Mouse (Mus musculus): Measurements from ENCODE around the gene 4930524B15Rik. TPM values are rescaled to one million over a fixed set of nuclear protein-coding genes. Genes with fewer than 3 reads are reported as not detected.
A peak's percentile ranks its signal among the peaks of the same experiment; 100 is the strongest.
"Not testable (repeated sequence)": the region's sequence is repeated elsewhere in the genome, so short reads cannot be mapped to it uniquely, and the experiment has no call there.

The 4930524B15Rik gene
- not detected for total RNA-seq (2022)

DNA sequence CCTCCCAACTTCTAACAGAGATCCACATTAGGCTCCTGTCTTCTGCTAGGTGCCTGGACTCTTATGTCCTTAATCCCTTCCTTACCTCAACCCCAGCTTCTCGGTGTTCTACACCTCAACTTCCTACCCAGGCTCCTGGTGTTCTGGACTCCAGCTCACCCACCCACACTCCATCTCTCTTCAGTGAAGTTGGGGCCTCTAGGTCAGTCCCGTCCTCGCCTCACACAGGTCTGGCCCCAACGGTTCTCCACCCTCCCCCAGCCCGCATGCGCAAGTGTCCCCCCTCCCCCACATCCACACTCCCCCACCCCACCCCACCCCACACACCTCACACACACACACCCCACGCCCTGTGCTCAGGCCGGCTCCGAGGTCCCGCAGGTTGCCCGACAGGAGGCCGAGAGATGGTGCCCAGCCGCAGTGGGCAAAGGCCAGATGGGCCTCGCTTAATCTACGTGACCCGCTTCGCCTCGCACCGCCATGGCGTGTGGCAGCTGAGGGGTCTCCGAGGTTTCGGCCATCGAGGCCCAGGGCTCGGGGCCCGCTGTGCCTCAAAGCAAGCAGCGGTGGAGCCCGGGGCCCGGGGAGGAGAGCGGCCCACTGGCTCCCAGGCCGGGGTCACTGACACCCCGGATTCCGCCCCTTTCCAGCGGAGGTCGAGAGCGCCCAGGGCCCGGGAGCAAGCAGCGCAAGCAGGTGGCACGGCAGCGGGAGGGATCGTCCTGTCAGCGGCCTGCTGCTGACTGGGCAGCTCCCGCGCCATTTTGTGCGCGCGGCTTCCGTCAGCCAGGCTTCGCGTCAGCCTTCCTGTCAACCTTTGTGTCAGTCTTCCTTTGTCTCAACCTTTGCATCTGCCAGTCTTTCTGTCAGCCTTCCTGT lies at the start of gene 4930524B15Rik:
Gene 4930524B15Rik, plus strand, starts transcription at position 337 of the 879 bp plus-strand sequence.
- no peak for DNase-seq

DNA sequence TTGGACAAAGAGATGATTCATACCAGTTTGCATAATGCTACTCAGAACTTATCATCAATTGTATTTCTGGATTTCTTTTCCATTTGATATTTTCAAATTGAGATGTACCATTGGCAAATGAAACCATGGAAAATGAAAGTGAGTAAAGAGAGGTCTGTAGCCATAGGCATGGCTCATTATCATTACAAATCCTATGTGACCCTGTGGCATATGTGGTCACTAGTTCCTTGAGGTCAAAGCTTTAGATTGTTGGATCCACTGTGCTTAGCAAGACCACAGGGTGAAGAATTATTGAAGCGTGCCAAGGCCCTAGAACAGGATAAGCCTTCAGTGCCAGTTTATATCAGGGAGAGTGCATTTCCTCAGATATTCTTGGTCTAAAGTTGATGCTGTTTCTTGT lies 47.6 kb upstream of the 4930524B15Rik start:
- no peak for DNase-seq

DNA sequence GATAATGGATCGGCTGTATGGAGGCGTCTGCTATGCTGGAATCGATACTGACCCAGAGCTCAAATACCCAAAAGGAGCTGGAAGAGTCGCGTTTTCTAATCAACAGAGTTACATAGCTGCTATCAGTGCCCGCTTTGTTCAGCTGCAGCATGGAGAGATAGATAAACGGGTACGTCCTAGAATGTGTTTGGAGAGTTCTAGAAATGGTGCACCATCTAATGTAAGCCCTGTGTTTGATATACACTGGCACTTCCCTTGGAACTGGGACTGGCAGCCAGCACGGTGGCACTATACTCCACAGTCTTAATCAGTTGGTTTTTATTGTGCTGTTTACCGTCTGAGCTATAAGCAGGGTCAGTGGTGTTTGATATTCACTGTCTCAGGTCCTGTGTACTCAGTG lies 35.3 kb upstream of the 4930524B15Rik start:
- no peak for DNase-seq

DNA sequence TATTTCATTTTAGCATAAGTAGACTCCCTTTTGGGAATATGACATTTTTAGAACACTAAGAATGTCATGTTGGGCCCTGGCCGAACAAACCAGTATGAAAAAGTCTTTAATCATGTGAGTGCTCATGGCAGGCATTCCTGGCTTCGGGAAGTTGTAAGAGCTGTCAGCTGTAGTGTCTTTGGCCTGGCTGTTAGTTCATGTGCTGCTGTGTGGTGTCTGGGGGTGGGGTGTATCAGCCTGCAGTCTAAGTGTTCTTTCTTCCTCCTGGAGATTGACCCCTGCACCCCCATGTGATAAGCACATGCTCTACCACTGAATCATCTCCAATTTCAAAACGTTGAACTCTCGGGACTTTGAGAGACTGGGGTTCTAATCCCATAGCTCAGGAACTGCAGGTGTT lies 29.7 kb upstream of the 4930524B15Rik start:
- no peak for DNase-seq

DNA sequence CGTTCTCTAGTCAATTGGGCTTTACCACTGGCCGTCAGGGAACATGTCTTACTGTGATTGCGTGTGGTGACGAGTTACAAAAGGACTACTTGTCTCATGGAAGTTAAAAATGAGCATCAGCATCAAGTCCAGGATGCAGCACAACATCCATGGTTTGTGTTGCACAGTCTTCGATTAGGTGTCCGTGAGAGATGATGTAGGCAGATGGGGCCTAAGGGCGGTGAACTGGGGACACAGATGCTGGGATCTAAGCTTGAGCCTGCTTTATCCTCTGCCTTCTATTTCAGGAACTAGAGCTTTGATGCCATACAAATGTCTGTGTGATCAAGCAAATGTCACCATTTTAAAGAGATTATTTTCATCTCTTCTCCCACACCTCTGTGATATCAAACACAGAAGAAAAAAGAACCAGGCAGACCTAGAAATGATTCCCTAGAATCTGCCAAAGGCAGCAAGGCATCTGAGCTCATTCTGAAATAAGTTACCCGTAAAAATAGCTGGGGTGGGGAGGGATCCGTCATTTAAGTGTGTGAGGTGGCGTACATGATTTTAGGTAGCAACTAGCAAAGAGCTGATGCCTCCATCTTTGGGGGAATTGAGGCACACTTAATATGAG lies 28.4 kb upstream of the 4930524B15Rik start:
- no peak for DNase-seq

DNA sequence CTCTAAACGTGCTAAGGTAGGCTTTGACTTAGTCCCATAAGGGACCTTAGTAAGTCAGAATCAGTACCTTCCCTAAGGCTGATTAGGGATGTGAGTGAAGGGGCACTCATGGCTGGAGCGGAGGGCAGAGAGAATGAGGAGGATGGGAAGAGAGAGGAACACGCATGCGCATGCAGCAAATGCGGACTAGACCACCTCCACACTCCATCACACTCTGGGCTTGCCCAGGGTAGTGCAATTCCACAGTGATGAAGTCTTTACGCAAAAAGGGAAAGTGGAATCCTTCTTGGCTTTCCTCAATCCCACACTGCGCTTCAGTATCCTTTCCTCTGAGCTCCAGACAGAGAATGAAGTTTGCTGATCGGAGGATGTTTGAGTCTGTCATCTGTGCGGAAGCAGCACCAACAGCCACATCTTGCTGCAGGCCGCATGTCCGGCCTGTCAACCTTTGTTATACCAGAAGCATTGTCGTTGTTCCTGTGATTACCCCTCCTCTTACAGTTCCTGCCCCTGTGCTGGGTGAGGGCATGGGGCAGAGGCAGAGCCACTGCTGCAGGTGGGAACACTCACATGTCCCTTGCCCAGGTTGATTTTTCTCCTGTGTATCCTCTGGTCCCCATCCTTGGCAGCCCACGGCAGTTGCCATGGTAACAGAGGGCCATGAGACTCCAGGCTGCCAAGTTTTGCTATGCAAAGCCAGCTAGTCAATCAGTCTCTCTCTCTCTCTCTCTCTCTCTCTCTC lies 24.3 kb upstream of the 4930524B15Rik start:
- DNase-seq, result no peak

DNA sequence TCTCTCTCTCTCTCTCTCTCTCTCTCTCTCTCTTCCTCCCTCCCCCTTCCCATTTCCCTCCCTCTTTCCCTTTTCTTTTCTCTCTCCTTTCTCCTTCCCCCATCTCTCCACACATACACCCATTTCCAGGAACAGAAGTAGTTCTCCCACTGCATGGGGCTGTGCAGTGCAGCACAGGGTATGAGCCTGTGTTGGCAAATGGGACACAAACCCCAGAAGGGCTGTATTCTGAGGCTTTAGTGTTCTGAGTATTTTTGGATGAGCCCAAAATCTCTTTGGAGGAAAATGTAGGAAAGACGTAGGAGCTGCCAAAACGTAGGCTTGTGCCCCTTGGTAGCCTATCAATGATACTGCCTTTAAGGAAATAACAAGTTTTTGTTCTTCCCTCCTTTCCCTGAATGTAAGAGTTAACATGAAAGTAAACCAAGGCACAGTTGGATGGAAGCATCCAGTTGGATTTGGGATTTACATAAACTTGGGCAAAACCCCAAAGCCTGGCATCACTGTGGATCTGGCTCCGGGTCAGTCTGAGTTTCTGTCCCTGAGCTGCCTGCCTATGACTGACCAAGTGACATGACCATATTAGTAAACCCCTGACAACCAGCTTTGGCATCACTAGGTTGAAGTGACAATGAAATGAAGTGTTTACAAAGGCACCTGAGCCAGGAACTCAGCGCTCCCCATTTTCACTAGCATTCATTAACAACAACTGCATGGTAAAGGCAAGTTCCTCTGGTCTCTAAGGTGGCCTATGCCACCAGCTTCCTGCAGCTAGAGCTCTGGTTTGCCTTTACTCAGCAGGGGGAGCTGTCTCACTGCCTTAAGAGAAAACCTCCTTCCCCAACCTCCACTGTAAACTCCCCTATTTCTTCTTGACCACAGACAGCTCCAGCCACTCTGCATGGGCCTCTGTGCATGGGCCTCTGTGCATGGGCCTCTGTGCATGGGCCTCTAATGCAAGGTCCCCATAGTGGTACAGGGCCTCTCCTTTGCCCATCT lies 23.5 kb upstream of the 4930524B15Rik start:
- no peak for DNase-seq

DNA sequence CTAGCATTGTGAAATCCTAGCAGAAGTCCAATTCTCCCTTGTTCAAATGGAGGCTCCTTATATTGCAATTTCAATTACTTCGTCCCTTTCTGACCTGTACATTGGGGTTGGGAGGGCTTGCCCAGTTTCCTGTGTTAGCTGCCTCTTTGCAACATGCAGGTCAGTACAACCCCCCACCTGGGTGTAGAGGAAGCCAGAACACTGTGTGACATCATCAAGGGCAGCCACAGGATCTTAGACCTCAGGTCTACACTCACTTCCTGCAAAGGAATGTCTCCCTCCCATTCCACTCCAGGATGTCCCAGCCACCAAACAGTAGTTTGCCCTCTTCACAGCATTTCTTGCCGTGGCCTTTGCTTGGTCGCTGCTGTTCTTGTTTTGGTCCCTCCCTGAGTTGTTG lies 19.9 kb upstream of the 4930524B15Rik start:
- no peak for DNase-seq

DNA sequence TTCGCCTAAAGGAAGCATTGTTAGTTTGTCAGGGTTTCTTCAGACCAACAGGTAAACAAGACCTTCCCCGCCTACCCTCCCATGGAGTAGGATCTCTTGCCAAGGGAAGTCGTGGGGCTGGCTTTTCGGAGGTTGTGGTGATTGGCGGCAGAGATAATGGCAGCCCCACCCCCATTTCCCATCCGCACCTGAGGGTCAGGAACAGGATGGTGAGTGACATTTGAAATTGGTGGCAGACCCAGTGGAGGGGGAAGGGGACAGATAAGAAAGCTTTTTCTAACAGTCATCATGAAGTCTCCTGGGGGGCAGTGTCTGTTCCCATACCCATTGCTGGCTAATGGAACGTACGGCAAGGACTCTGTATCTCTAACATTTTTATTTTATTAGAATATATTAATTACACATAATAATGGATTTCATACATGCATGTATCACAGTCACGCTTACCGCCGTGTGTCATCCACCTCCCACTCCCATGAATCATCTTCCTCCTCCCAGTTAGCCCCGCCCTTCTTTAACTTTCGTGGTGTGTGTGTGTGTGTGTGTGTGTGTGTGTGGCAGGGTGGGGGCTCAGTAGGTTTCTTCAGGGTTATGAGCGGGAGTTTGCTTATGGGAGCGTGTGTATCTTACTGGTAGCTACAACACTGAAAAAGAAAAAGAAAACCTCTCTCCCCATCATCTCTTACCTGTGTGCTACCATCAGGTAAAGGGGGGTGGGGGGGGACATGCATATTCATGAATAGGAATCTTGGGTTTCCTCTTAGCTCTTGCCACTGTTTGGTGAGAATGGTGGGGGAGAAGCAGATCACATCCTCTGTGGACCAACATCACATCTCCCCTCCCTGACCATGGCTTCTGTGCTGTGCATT lies 16.7 kb upstream of the 4930524B15Rik start:
- no peak for DNase-seq

DNA sequence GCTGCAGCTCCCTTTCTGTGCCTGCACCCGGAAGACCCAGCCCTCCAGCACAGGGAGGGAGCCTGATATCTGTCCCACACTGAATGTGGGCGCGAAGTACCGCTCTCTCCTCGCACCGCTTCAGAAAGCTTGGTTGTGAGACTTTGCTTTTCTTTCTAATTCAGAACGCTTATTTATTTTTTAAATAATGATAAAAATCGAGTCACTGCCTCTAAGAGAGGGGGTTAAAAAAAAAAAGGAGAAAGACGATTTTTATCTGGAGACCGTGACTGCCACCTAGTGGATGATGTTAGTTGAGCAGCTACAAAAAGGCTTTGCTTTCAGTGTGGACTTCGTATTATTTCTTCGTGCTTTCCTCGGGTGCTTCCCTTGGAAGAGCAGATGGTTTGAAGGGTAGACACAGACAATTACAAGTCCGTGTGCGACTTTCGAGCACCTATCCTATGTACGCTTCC lies 16.0 kb upstream of the 4930524B15Rik start:
- DNase-seq, result peak; percentile 40

DNA sequence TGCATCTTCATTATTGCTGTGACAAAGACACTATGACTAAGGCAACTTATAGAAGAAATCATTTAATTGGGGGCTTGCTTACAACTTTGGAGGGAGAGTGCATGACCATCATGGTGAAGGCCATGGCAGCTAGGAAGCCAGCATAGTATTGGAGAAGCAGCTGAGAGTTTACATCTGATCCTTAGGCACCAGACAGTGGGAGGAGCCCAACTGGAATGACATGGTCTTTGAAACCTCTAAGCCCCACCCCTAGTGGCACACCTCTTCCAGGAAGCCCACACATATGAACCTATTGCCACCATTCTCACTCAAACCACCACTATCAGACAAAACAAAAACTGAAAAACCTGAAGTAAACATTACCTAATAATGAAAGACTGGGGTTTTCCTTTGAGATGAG lies 5.3 kb upstream of the 4930524B15Rik start:
- DNase-seq, result no peak

DNA sequence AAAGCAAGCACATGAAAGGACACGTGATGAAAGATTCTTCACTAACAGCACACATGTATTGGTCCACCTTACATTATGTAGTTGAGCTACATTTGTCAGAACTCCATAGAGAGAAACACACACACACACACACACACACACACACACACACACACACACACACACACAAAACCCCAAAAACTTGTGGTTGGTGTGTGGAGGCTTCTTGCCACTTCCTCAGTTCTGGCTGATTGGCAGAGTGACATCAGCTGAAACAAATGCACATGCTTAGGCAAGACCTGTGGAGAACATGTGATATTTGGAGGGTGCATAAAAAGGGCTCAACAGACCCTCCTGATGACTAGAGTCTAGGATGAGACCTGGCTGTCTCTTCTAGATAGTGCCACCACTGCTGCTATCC lies 1.4 kb upstream of the 4930524B15Rik start:
- DNase-seq, result no peak

DNA sequence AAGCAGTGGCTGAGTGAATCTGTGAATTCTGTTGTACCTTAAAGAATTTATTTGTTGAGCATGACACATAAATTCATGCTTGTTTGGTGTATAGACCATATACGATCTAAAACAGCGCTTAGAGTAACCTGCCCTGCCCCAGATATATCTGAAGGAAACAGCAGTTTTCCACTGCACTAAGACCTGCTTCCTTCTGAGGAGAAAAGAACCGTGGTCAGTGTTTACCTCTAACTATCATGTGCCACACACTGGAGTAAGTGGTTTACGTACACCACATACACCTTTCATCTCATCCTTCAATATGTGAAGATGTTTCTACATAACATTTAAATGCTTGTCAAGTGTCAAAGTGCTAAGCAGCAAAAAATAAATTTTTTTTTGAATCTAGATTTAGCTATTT lies 8.7 kb downstream of the 4930524B15Rik start:
- DNase-seq, result no peak

DNA sequence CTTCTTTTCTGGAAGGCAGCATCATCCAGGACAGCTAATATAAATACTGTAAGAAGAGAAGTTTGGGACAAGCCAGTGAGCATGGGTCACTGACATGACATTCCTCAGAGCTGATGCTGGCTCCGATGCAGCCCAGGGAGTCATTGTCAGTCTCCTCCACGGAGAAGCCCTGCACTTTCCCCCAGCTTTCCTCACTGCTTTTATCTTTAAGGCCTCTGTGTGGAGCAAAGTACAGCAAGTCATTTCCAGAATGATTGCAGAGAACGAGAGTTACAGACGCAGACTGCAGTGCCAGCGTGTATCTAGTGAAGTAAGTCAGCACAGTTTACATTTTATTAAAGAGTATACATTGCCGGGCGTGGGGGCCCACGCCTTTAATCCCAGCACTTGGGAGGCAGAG lies 9.4 kb downstream of the 4930524B15Rik start:
- DNase-seq, result no peak

DNA sequence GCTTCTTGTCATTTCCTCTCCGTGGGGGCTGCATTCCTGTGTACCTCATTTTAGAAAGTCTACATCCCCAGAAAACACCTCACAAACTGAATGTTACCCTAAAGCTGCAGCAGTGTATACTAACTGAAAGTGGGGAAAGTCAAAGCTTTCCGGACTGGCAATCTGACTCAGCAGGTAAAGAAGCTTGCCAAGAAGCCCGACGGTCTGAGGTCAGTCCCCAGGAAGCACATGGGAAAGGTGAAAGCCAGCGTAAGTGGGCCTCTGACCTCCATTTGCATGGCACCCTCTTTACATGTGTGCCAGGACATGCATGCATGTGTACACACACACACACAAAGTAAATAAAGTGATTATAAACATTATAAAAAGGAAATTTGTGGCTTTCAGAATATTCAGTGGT lies 10.3 kb downstream of the 4930524B15Rik start:
- DNase-seq, result no peak

DNA sequence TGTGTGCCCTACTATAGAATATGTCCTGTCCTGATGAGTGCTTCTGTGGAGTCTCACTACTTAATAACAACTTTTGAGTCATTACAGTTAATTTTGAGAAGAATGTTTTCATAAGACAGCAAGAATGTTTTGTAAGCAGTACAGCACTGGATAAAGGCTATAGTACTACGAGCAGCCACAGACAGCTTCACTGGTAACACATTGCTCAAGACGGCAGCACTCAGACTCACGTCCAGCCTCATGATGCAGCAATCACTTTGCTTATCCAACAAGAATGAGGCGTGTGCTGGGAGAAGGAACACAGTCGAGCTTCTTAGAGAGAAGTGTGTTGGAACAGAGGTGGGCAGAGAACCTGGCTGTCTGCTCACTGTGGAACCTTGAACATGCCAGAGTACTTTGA lies 10.7 kb downstream of the 4930524B15Rik start:
- DNase-seq, result no peak

DNA sequence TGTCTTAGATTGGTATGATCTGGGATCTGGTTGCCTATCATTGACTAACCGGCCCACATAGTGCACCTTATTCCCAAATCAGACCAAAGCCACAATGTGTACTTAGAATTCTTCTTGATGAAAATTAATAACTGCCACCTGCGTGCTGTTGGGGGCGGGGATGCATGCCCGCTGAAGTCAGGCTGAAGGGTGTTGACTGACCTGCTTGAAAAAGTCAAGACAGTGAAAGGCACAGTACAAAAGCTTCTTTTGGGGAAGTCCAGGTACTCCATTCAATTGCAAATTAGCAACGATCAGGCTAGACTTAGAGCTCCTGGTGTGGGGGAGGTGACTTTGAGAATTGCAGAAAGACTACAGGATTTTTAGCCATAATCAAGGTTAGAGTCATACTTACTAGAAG lies 14.7 kb downstream of the 4930524B15Rik start:
- DNase-seq, result not testable (repeated sequence)

DNA sequence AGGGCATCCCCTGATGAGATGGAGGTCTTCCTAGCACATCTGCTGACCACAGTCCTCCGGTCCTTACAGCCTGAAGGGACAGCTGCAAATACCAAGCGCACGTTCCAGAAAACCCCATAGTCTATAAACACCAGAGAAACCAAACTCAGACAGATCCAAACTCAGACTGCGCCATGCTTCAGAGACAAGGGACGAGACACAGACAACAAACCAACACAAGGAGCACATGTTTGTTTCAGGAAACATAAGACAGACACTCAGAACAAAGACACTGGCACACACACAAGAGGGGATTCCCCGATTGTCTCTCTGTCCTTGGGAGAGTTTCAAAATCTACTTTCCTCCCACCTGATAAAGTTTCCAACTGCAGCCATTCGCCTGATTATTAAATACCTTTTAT lies 16.4 kb downstream of the 4930524B15Rik start:
- DNase-seq, result no peak

DNA sequence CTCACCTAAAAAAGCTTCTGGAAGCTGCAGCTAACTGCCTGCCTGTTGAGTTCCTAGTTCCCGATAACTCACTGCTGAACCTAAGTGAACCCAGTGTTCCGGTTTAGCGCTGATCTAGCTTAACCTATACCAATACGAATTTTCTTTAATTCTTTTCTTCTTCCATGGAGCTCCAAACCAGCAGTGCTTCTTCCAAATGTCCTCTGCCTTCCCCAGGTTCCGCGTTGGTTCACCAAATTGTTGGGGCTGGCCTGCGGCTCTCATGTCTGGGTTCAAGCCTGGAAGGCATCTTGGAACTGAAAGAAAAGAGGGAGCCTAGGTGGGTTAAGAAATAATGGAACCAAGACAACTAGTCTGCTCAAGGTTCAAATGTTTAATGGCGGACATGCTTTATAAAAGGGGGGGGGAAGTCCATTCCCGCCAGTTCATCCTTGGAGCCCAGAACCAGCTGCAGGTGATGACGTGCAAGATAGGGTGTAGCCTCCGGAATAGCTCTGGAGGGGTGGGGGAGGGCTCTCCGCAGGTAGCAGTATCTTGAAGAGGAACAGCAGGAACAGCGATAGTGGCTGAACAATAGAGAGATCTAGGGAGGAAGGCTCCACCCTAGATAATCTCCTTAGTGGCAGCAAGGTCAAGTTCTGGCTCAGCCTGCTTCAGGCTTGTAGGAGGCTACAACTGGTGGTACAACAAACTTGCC lies 17.0 kb downstream of the 4930524B15Rik start:
- not testable (repeated sequence) for DNase-seq

DNA sequence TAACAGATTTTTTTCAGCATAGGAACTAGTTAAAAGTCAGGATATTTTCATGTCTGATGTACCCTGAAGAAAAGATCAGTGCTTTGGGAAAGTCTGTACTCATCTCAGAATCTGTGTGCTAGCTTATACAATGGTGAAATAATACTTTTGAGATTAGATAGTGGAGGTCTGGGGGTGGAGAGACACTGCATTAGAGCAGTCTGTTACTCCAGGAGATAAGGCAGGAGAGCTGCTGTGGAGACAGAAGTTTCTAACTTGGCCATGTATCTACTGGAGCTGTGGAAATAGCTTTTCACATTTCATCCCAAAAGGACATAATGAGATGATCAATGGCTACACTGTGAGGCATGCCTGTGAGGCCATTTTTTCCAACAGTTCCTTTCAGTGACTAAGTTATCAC lies 17.9 kb downstream of the 4930524B15Rik start:
- DNase-seq, result no peak
